Mouse (Mus musculus) stomach, embryonic 14.5 days (tissue): ENCODE measurements at regions not wholly inside any gene's neighbourhood (a gene's known extent, or its start where the extent isn't known, plus 50 kb on each side); places are given as distances from the start of the nearest gene placed in this dataset.

Experiments used
- ATAC-seq: fragments of 200-750 bp; cut with Nextera tagmentation; 2 replicates; pipeline ENCODE4 v1.8.0; 2017; ENCODE audit warnings: low read depth, moderate TSS enrichment; ENCODE audit not compliant: insufficient number of reproducible peaks, insufficient read depth, low FRiP score
- H3K27ac ChIP-seq: fragments of 300-500 bp; sonication (generic); 2 replicates; pipeline ENCODE4 v1.5.1; 2014; ENCODE audit warnings: mild to moderate bottlenecking, low read length, moderate library complexity, mixed read lengths
- H3K27me3 ChIP-seq: fragments of 300-500 bp; sonication (generic); 2 replicates; pipeline ENCODE4 v1.6.1; 2014; ENCODE audit warnings: low read length, control low read depth, mixed read lengths; ENCODE audit not compliant: control insufficient read depth, insufficient read depth
- H3K36me3 ChIP-seq: fragments of 300-500 bp; sonication (generic); 2 replicates; pipeline ENCODE4 v1.6.1; 2014; ENCODE audit warnings: mild to moderate bottlenecking, control low read depth, low read length, moderate library complexity, mixed read lengths; ENCODE audit not compliant: control insufficient read depth, insufficient read depth
- H3K4me1 ChIP-seq: fragments of 300-500 bp; sonication (generic); 2 replicates; pipeline ENCODE4 v1.6.1; 2014; ENCODE audit warnings: low read length, control low read depth, mixed read lengths; ENCODE audit not compliant: control insufficient read depth, insufficient read depth
- H3K4me2 ChIP-seq: fragments of 300-500 bp; sonication (generic); replicated peaks from 2 replicates; pipeline ENCODE4 v1.6.1; 2014; ENCODE audit warnings: low read depth, low read length, control low read depth
- H3K4me3 ChIP-seq: fragments of 300-500 bp; sonication (generic); 2 replicates; pipeline ENCODE4 v1.5.1; 2014; ENCODE audit warnings: low read depth, low read length, control low read depth
- H3K9ac ChIP-seq: fragments of 300-500 bp; sonication (generic); replicated peaks from 2 replicates; pipeline ENCODE4 v1.6.1; 2014; ENCODE audit warnings: low read depth, mild to moderate bottlenecking, control low read depth, low read length, moderate library complexity, mixed read lengths
- H3K9me3 ChIP-seq: fragments of 300-500 bp; sonication (generic); 2 replicates; pipeline ENCODE4 v1.6.1; 2016; ENCODE audit warnings: low read depth, low read length, control low read depth; ENCODE audit not compliant: control insufficient read depth
- WGBS: fragments of 180-500 bp; shearing (Covaris S2); extraction: QIAGEN DNeasy Blood & Tissue Kit; methylation state at CpG from one replicate; pipeline ENCODE4 v1.1.7; 2014; 5-methylcytosine and 5-hydroxymethylcytosine counted together

- Histone ChIP-seq H3K36me3 (no peaks in the 10 kb centered on the region), H3K27me3 (no peaks in the 10 kb centered on the region), H3K4me3 (no peak overlapping the region), H3K9ac (no peak overlapping the region), H3K4me2 (no peak overlapping the region), H3K27ac (no peak overlapping the region), H3K9me3 (no peaks in the 10 kb centered on the region), H3K4me1 (0 out of 2 replicates have a peak, but pooled peaks cover 8% of the 10 kb centered on the region)
- 74% methylated on average over 6 of the region's 6 CpGs for WGBS
- ATAC-seq: no peak
Observed at GRCm38 (mm10) chr1:59430886-59431486, 51.2 kb upstream of the Fzd7 start.
